Mouse (Mus musculus) right cerebral cortex, adult 18-20 months (tissue): ENCODE measurements at regions not wholly inside any gene's neighbourhood (a gene's known extent, or its start where the extent isn't known, plus 50 kb on each side); places are given as distances from the start of the nearest gene placed in this dataset.

Source experiments
- DNase-seq: peaks from one replicate; pipeline ENCODE4 v3.0.0; 2022; ENCODE audit warnings: mixed read lengths

GRCm38 (mm10) chr8:87417466-87417865 lies 54.9 kb downstream of the Cbln1 start:
- DNase-seq = no peak

- DNase-seq = no peak
These were observed 57.3 kb downstream of the Cbln1 start for GRCm38 (mm10) chr8:87415051-87415630.

GRCm38 (mm10) chr8:87389016-87389415 lies 83.4 kb downstream of the Cbln1 start:
- no peak for DNase-seq

GRCm38 (mm10) chr8:87383527-87384206 lies 88.7 kb downstream of the Cbln1 start:
- no peak for DNase-seq

- no peak for DNase-seq
These were observed 90.1 kb downstream of the Cbln1 start for GRCm38 (mm10) chr8:87382311-87382710.

- no peak for DNase-seq
These were observed 91.6 kb downstream of the Cbln1 start for GRCm38 (mm10) chr8:87380791-87381190.

GRCm38 (mm10) chr8:87379296-87379695 lies 93.1 kb downstream of the Cbln1 start:
- DNase-seq = no peak

GRCm38 (mm10) chr8:87374044-87374443 lies 98.4 kb downstream of the Cbln1 start:
- no peak for DNase-seq

GRCm38 (mm10) chr8:87373535-87373934 lies 98.9 kb downstream of the Cbln1 start:
- DNase-seq = no peak

GRCm38 (mm10) chr8:87372061-87372460 lies 100.3 kb downstream of the Cbln1 start:
- no peak for DNase-seq

- no peak for DNase-seq
These were observed 102.2 kb downstream of the Cbln1 start for GRCm38 (mm10) chr8:87370194-87370593.

GRCm38 (mm10) chr8:87350471-87350870 lies 121.9 kb downstream of the Cbln1 start:
- DNase-seq = no peak

GRCm38 (mm10) chr8:87349781-87350181 lies 122.6 kb downstream of the Cbln1 start:
- DNase-seq = no peak

GRCm38 (mm10) chr8:87329371-87329770 lies 143.0 kb downstream of the Cbln1 start:
- DNase-seq = no peak

GRCm38 (mm10) chr8:87314570-87314969 lies 157.8 kb downstream of the Cbln1 start:
- no peak for DNase-seq

GRCm38 (mm10) chr8:87311282-87311681 lies 161.1 kb downstream of the Cbln1 start:
- no peak for DNase-seq

- no peak for DNase-seq
These were observed 164.1 kb downstream of the Cbln1 start for GRCm38 (mm10) chr8:87308311-87308710.

GRCm38 (mm10) chr8:87305001-87305400 lies 167.4 kb downstream of the Cbln1 start:
- DNase-seq = no peak

- no peak for DNase-seq
These were observed 168.9 kb downstream of the Cbln1 start for GRCm38 (mm10) chr8:87303522-87303921.

GRCm38 (mm10) chr8:87297761-87298160 lies 174.6 kb downstream of the Cbln1 start:
- no peak for DNase-seq

GRCm38 (mm10) chr8:87297331-87297730 lies 175.1 kb downstream of the Cbln1 start:
- no peak for DNase-seq

GRCm38 (mm10) chr8:87286059-87286458 lies 186.3 kb downstream of the Cbln1 start:
- no peak for DNase-seq

- no peak for DNase-seq
These were observed 188.1 kb downstream of the Cbln1 start for GRCm38 (mm10) chr8:87284356-87284755.

- no peak for DNase-seq
These were observed 189.9 kb downstream of the Cbln1 start for GRCm38 (mm10) chr8:87282511-87282910.

- DNase-seq = no peak
These were observed 199.1 kb downstream of the Cbln1 start for GRCm38 (mm10) chr8:87273328-87273727.
